Mouse (Mus musculus): Measurements from ENCODE around the gene Gm4981.
"Not testable (repeated sequence)": the region's sequence is repeated elsewhere in the genome, so short reads cannot be mapped to it uniquely, and the experiment has no call there.

Gene Gm4981

DNA sequence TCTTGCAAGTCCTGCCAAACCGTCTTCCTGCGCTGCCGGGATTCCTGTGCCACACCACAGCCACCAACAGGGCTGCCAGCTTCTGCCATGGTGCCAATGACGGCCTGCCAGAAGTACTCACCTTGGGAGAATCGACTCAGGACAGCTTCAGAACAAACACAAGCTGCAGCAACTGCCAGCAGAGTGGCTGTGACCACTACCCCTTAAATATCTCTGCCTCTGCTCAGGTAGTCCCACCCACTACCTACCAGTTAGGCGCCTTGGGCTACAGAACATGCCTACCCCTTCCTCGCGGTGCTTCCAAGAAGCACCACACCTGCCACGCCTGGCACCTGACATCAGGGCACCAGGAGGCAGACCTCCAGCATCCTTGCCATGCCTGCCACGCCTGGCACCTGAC is at the start of gene Gm4981:
Gene Gm4981, minus strand, starts transcription at position 89 of the 400 bp plus-strand sequence.
- no peak for DNase-seq

DNA sequence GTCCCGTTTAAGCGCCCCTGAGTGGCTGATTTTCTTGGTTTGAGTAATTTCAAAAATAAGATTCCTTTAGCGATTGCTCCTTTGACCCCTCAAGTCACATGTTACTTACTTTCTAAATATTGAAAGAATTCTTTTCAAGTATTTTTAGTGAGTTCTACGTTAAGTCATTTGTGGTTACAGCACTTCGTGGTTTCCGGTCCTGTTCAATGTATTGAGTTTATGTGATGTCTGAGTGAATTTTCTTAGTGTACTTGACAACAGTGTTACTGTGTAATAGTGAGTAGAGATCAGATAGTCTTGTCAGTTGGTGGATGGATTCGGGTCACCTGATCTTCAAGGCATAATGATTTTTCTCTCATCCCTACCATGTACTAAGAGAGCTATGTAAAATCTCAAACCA is 45.7 kb upstream of the Gm4981 start:
- DNase-seq, result no peak

DNA sequence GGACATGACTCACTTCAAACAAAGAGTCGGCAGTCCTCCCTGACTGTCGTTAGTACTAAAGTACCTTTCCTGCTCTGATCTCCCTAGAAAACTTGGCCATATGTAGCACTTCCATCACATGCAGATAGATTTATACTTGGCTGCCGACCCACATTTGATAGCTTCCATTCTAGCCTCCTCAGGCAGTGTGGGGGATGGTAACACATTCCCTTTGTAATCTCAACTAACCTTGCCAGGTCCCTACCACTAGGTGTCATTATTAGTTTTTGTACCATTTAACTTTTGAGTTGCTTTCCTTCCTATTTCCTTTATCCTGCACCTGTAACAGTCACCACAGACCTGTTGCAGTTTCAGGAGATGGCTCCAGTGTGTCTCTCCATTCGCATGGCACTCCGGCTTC is 22.0 kb upstream of the Gm4981 start:
- DNase-seq, result no peak

DNA sequence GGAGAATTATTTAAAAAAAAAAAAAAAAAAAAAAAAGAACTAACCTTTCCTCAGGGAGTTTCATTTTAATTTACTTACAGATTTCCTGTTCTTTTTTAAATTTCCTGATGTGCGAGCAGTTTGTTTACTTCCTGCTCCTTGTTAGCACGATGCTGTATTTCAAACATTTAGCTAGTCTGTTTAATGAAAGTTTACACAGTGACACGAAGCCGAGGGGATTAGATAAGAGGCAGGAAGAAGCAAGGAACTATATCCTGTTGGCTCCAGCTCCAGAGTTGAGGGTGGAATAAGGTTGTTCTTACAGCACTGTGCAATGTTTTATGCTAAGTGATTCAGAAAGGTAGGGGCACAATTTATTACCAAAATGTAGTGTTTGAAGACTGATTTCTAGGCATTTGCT is 19.5 kb upstream of the Gm4981 start:
- DNase-seq, result no peak

DNA sequence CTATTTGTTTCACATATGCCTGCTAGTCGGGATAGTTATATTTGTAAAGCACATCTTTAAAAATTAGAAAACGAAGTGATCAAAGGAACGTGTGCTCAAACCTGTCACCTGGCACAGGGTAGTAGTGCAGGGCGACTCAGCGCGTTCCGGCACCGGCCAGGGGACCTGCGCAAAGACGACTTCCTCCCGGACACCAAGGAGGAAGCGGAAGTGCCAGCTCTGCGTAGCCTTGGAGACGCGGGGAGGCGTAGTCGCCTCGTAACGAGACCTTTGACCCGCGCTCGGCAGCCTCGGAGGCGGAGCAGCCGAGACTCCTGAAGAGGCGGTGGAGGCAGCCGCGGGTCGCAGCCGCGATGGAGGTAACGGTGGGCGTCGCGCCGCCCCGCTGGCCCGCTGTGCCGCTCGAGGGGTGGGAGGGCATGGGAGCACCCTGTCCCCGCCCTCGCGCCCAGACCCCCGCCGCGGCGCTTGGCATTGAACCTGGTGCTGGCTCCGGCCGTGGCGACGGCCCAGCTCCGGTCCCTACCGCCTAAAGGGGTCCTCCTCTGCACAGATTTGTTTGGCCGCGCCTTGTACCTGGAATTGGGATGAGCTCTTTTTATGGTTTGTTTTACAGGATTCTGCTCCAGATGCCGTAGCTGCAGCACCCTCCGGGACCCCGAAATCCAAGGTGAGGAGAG is 18.9 kb upstream of the Gm4981 start, which contains the start of gene Gcc2:
Gene Gcc2, plus strand, starts transcription at position 285 of the 680 bp plus-strand sequence.
- DNase-seq, result peak; percentile 88

DNA sequence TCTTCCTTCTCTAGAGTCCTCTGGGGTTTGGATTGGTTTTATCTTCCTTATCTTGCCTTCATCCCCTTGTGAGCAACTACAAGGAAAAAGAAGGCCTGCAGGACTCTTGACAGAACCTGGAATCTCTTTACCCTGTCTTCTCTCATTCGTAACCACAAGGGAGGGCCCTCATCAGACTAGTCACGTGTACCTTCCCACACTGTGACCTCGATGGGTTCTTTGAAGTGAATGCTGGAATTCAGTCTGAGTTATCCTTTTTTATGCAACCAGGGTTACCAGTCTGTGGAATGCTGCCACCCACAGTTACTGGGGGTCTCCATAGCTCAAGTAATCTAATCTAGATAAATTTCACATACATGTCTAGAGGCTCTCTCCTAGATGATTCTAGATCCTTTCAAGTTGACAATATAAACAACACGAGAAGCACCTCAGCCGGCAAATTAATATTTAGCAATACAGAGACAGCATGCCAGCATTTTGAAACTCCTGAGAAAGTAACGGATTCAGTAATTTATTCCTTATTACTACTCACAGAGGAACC is 18.2 kb upstream of the Gm4981 start:
- no peak for DNase-seq

DNA sequence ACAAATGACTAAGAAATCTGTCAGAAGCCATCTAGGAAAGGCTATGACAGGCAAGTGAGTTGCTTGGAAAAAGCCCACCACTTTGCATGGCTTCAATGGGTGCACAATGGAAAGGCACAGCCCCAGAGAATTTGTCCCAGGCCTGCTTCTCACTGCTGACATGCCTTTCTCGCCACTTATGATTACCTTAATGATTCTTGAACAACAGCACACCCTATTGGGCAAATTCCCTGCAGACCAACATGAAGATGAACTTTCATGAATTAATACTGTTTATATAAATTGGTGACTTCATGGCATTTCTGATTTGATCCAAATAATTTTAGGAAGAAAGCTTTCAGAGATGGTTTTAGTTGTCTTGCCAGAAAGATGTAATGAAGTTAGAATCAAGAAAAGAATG is 13.0 kb upstream of the Gm4981 start:
- no peak for DNase-seq

DNA sequence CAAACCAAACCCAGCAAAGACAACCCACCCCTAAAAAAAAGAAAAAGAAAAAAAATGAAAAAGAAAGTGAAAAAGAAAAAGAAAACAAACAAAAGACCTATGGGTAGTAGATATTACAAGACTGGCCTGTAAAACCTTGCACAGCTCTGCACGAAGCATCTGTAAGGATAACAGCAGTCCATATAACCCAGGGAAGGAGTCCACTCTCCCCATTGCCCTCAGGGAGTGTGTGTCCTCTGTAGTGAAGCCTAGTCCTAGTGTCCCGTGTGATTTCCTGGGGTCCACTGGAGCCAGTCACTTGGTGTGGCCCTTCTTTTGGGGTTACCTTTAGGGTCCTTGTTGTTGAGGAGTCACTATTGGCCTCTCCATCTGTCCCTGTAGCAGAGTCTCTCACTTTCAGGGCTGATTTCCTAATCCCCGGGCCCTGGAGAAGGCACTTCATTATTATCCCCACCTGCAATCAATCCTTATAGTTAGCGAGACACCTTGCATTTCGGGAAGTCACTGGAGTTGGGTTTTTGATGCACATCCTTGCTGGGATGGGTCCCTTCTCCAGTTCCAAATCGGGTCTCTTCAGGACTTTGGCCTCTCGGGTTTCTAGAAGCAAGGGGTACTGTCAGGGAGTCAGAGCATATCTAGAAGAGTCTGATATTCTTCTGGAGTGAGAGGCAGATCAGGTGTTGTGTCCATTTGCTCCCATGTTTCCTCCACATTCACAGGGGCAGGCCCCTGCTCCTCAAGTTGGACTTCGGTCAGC is 2.7 kb upstream of the Gm4981 start:
- DNase-seq, result not testable (repeated sequence)

DNA sequence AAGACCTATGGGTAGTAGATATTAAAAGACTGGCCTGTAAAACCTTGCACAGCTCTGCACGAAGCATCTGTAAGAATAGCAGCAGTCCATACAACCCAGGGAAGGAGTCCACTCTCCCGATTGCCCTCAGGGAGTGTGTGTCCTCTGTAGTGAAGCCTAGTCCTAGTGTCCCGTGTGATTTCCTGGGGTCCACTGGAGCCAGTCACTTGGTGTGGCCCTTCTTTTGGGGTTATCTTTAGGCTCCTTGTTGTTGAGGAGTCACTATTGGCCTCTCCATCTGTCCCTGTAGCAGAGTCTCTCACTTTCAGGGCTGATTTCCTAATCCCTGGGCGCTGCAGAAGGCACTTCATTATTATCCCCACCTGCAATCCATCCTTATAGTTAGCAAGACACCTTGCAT is 1.5 kb downstream of the Gm4981 start:
- DNase-seq, result not testable (repeated sequence)

DNA sequence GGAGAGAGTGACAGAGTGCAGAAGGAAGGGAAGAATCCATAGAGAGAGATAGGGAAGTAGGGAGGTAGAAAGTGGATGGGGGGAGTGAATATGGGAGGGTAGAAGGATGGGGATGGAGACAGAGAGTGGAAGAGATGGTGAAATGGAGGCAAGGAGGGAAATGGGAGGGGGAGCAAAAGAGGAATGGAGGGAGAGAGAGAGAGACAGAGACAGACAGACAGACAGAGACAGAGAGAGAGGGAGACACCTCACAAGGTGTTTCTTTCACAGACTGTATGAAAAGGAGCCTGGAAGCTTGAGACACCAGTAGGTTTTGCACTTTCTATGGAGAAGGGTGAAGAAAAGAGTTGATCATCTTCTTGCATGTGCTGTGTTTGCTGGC is 2.8 kb downstream of the Gm4981 start:
- not testable (repeated sequence) for DNase-seq

DNA sequence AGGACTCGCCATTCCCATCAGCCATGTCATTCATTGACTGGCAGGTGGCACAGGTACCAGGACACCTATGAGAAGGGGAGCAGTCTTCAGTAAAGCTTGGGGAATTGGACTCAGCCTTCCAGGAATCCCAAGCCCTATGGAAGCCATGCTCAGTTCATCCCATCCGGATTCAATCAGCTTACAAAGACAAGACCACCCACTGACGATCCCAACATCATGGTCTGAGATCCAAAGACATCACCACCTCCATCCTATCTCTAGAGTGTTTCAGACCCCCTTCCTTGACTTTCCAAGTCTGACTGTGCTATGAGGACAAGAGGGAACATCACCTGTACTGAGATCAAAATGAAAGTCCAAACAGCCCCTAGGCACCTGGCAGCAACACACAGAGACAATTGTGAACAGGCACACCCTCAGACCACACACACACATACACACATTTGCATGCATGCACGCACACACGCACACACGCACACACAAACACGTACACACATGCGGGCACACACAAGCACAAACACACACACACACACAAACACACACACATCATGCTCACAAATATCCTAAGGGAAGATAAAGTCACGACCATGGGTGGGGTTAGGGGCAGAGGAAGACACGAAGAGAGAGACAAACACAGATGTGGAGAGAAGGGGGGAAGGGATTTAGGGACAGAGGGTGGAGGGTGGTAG is 3.3 kb downstream of the Gm4981 start:
- DNase-seq, result not testable (repeated sequence)

DNA sequence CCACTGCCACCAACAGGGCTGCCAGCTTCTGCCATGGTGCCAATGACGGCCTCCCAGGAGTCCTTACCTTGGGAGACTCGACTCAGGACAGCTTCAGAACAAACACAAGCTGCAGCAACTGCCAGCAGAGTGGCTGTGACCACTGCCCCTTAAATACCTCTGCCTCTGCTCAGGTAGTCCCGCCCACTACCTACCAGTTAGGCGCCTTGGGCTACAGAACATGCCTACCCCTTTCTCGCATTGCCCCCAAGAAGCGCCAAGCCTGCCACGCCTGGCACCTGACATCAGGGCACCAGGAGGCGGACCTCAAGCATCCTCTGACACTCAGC is 3.9 kb downstream of the Gm4981 start, which contains the start of gene Duxf3:
Gene Duxf3, minus strand, starts transcription at position 35 of the 329 bp plus-strand sequence.
- not testable (repeated sequence) for DNase-seq

DNA sequence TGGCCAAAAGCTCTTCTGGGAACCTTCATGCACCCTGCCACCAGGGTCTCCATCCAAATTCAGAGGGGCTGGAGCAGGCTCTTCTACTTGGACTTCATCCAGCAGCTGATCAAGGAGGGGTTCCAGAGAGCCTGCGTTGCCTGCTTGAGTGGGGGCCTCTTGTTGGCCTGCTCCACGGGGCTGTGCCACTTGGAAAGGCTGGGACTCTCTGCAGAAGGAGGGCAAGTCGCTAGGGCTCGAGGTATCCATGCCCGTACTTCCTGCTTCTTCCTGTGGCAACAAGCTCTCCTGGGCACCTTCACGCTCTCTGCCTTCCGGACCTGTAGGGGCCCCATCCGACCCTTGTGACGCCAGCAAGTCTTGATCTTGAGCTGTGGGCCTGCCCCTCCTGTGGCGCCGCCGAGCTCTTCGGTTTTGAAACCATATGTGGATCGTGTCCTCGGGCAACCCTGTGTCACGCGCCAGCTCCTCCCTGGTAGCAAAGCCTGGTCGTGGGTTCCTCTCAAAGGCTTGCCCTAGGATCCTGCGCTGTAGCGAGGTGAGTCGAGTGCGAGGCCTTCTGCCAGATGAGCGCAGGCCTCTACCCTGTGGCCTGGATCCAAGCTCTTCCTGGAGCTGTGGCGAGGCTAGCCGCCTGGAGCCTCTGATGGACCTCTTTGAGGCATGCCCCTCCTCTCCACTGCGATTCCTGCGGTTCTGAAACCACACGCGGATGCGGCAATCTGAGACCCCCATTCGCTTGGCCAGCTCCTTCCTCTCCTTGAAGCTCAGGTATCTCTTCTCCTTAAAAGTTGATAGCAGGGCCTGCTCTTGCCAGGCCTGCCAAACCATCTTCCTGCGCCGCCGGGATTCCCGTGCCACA is 4.5 kb downstream of the Gm4981 start:
- peak; percentile 55 for DNase-seq

DNA sequence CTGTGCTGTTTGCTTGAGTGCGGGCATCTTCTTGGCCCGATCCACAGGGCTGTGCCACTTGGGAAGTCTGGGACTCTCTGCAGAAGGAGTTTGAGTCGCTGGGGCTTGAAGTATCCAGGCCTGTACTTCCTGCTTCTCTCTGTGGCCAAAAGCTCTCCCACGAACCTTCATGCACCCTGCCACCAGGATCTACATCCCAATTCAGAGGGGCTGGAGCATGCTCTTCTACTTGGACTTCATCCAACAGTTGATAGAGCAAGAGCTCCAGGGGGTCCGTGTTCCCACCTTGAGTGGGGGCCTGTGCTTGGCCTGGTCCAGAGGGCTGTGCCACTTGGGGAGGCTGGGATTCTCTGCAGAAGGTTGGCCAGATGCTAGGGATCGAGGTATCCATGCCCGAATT is 5.4 kb downstream of the Gm4981 start:
- not testable (repeated sequence) for DNase-seq

DNA sequence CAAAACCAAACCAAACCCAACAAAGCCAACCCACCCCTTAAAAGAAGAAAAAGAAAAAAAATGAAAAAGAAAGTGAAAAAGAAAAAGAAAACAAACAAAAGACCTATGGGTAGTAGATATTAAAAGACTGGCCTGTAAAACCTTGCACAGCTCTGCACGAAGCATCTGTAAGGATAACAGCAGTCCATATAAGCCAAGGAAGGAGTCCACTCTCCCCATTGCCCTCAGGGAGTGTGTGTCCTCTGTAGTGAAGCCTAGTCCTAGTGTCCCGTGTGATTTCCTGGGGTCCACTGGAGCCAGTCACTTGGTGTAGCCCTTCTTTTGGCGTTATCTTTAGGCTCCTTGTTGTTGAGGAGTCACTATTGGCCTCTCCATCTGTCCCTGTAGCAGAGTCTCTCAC is 6.5 kb downstream of the Gm4981 start:
- not testable (repeated sequence) for DNase-seq

DNA sequence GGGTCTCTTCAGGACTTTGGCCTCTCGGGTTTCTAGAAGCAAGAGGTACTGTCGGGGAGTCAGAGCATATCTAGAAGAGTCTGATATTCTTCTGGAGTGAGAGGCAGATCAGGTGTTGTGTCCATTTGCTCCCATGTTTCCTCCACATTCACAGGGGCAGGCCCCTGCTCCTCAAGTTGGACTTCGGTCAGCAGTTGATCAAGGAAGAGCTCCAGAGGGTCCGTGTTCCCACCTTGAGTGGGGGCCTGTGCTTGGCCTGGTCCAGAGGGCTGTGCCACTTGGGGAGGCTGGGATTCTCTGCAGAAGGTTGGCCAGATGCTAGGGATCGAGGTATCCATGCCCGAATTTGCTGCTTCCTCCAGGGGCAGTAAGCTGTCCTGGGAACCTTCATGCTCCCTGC is 8.7 kb downstream of the Gm4981 start:
- not testable (repeated sequence) for DNase-seq

DNA sequence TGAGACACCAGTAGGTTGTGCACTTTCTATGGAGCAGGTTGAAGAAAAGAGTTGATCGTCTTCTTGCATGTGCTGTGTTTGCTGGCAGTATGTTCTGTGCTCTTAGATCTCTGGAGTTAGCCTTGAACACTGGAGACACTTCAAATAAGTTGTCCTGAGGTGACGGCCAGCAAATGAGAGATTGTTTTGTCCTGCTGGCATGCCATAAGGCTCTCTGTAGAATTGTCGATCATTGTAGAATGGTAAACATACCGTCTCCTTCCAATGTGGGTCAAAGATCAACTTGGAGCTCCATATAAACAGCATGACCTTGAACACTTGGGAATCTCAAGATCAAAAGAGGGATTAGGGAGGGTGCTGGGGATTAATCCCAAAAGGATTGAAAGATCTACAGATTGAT is 10.1 kb downstream of the Gm4981 start:
- DNase-seq, result not testable (repeated sequence)

DNA sequence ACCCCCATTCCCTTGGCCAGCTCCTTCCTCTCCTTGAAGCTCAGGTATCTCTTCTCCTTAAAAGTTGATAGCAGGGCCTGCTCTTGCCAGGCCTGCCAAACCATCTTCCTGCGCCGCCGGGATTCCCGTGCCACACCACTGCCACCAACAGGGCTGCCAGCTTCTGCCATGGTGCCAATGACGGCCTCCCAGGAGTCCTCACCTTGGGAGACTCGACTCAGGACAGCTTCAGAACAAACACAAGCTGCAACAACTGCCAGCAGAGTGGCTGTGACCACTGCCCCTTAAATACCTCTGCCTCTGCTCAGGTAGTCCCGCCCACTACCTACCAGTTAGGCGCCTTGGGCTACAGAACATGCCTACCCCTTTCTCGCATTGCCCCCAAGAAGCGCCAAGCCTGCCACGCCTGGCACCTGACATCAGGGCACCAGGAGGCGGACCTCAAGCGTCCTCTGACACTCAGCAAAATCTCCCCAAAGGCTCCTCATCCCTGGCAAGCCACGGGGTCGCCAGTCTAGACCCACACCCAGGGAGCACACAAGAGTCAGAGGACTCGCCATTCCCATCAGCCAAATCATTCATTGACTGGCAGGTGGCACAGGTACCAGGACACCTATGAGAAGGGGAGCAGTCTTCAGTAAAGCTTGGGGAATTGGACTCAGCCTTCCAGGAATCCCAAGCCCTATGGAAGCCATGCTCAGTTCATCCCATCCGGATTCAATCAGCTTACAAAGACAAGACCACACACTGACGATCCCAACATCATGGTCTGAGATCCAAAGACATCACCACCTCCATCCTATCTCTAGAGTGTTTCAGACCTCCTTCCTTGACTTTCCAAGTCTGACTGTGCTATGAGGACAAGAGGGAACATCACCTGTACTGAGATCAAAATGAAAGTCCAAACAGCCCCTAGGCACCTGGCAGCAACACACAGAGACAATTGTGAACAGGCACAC is 11.4 kb downstream of the Gm4981 start, which contains the start of gene AW822073:
Gene AW822073, minus strand, starts transcription at position 104 of the 959 bp plus-strand sequence.
- DNase-seq, result not testable (repeated sequence)

DNA sequence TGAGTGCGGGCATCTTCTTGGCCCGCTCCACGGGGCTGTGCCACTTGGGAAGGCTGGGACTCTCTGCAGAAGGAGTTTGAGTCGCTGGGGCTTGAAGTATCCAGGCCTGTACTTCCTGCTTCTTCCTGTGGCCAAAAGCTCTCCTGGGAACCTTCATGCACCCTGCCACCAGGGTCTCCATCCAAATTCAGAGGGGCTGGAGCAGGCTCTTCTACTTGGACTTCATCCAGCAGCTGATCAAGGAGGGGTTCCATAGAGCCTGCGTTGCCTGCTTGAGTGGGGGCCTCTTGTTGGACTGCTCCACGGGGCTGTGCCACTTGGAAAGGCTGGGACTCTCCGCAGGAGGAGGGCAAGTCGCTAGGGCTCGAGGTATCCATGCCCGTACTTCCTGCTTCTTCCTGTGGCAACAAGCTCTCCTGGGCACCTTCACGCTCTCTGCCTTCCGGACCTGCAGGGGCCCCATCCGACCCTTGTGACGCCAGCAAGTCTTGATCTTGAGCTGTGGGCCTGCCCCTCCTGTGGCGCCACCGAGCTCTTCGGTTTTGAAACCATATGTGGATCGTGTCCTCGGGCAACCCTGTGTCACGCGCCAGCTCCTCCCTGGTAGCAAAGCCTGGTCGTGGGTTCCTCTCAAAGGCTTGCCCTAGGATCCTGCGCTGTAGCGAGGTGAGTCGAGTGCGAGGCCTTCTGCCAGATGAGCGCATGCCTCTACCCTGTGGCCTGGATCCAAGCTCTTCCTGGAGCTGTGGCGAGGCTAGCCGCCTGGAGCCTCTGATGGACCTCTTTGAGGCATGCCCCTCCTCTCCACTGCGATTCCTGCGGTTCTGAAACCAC is 12.3 kb downstream of the Gm4981 start:
- not testable (repeated sequence) for DNase-seq

DNA sequence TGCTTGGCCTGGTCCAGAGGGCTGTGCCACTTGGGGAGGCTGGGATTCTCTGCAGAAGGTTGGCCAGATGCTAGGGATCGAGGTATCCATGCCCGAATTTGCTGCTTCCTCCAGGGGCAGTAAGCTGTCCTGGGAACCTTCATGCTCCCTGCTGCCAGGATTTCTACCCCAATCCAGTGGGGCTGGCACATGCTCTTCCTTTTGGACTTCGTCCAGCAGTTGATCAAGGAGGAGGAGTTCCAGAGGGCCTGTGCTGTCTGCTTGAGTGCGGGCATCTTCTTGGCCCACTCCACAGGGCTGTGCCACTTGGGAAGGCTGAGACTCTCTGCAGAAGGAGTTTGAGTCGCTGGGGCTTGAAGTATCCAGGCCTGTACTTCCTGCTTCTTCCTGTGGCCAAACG is 13.3 kb downstream of the Gm4981 start:
- not testable (repeated sequence) for DNase-seq

All from cerebellum, adult 9-10 months (tissue).